Mouse (Mus musculus): ENCODE measurements around the gene Limch1.

Limch1 gene

GRCm38 (mm10) chr5:66784624-66785361, 39.2 kb downstream of the Limch1 start:
- DNase-seq (ENCODE audit: low spot score in 2 of 2), result no peak

DNA sequence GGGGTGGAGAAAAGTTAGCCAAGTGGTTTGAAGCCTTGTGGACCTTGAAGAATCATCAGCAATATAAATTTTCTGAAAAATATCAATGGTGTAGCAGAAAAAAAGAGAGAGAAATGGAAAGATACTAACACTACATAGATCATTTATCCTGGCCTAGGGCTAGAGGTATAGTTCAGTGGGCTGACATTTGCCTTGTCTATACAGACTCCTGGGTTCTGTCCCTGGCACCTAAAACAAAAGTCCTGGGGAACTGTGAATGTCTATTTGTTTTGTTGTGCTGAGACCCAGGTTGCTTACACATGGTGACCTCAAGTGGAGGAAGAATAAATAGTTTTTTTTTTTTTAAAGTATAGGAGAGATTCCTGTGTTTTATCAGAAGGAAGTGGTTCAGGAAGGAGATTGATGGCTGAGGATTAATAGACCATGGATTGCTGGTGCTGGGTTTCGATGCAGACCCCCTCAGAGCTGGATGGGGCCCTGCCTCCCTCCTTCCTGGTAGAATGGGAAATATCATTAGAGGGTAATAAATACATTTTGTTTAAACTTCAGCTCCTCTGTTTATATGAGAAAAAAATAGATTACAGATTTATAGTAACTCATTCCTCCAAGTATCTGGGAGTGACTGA, 40.5 kb downstream of the Limch1 start:
- DNase-seq (ENCODE audit: low spot score in 2 of 2), result no peak

DNA sequence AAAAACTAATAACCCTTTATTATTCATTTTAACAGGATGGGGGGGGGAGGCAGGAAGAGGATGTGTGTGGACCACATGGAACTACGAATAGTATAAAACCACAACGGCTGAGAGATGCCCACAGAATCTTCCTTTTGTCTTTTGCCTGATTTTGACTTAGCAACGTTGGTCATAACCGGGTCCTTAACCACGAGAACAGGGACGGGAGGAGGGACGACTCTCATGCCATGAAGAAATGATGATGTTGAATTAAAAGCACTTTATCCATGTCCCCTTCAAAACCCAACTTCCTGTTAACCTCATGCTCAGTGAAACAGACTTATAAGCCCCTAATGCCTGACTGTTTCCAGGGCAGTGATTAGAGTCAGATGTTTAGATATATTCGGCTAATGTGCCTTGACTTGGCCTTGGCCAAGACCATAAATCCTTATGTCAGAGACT, 41.0 kb downstream of the Limch1 start:
- DNase-seq (ENCODE audit: low spot score in 2 of 2), result no peak

DNA sequence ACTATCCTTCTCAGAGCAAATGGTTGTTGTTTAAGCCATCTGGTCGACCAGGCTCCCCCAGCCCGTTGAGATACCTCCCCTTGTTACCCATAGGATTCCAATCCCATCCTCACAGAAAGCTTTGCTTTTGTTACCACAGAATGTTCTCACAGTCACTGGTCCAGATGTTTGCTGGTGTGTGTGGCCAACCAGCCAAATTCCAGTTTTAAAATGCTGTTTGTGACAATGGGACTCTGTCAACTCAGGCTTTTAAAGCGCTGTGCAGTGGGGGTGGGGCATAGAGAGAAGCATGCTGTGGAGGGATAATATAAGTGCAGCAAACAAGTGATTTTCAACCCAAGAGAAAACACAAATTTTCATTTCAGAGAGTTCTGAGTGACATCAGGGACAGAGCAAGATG, 43.4 kb downstream of the Limch1 start:
- DNase-seq (ENCODE audit: low spot score in 2 of 2), result no peak

DNA sequence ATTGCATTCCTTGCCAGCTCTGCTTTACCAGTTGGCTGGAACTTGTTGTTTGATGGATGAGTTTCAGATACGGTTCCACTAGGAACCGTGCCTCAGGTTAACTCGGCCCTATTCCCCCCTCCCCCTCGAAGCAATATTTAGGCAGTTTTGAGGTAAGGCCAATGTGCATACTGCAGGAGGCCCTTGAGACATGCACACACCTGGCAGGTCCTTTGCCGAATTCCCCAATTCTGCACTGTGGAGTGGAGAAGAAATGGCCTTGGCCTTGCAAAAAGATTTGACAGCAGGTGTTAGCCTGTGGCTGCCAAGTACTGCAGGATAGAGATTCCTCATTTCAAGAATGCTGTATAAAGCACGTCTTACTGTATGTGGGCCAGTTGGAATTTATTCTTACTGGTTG, 45.5 kb downstream of the Limch1 start:
- DNase-seq (ENCODE audit: low spot score in 2 of 2), result no peak

GRCm38 (mm10) chr5:66793251-66793650, 47.6 kb downstream of the Limch1 start:
- DNase-seq (ENCODE audit: low spot score in 2 of 2), result no peak

- no peak for DNase-seq (ENCODE audit: low spot score in 2 of 2)
These were observed 51.7 kb downstream of the Limch1 start for GRCm38 (mm10) chr5:66797326-66797725.

DNA sequence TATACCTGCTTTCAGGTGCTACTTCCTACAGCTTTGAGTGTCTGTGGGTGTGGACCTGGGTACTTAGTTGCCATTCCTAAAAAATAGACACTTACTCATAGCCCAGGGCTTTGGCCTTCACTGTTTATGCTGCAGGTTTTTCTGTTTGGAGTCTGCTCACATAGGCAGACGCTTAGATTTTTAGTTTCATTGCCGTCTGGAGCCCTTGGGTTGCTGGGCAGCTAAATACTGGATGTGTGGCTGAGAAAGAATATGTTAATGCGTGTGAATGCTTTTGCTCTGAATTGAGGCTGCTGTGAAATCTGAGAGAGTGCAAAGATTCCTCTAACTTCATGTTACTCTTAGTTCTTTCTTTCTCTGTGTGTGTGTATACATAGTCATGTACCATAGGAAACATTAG, 52.5 kb downstream of the Limch1 start:
- no peak for DNase-seq (ENCODE audit: low spot score in 2 of 2)

- no peak for DNase-seq (ENCODE audit: low spot score in 2 of 2)
These were observed 53.0 kb downstream of the Limch1 start for GRCm38 (mm10) chr5:66798591-66799003.

- DNase-seq (ENCODE audit: low spot score in 2 of 2), result no peak
These were observed 54.6 kb downstream of the Limch1 start for GRCm38 (mm10) chr5:66800243-66800642.

- DNase-seq (ENCODE audit: low spot score in 2 of 2), result no peak
These were observed 55.4 kb downstream of the Limch1 start for GRCm38 (mm10) chr5:66800977-66801376.

GRCm38 (mm10) chr5:66802196-66802595, 56.6 kb downstream of the Limch1 start:
- no peak for DNase-seq (ENCODE audit: low spot score in 2 of 2)

DNA sequence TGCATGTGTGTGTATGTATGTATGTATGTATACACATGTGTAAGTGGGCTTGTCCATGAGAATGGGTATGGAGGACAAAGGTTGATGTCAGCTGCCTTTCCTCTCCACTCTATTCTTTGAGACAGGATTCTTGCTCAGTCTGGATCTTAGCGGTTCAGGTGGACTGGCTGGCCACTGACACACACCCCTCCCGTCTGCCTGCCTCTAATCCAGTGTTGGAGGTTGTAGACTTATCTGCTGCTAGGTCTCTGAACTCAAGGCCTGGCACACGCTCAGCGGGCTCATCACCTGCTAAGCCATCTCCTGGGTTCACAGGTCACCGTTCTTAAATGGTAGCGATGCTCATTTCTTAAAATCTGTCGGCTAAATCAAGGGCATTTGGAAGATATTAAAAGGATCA, 60.7 kb downstream of the Limch1 start:
- no peak for DNase-seq (ENCODE audit: low spot score in 2 of 2)

- no peak for DNase-seq (ENCODE audit: low spot score in 2 of 2)
These were observed 62.1 kb downstream of the Limch1 start for GRCm38 (mm10) chr5:66807737-66808136.

- no peak for DNase-seq (ENCODE audit: low spot score in 2 of 2)
These were observed 63.5 kb downstream of the Limch1 start for GRCm38 (mm10) chr5:66809016-66809570.

GRCm38 (mm10) chr5:66810396-66810795, 64.8 kb downstream of the Limch1 start:
- no peak for DNase-seq (ENCODE audit: low spot score in 2 of 2)

- no peak for DNase-seq (ENCODE audit: low spot score in 2 of 2)
These were observed 69.0 kb downstream of the Limch1 start for GRCm38 (mm10) chr5:66814674-66815073.

DNA sequence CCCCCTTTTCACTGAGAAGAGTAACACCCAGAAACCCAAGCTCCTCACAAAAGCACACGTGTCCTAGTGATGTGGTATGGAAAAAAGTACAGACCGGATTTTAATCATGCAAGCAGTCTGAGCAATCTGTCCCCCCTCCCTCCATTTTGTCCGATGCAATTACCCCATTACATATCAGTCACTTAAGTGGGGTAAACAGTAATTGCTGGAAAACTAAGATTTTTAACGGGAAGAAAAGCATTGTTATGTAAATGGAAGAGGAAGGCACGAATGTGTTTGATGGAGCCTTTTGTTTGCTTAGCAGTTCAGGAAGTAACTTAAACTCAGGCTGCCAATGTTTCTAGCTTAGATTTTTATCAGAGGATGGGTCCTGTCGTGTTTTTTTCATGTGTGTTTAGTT, 70.2 kb downstream of the Limch1 start:
- no peak for DNase-seq (ENCODE audit: low spot score in 2 of 2)

- no peak for DNase-seq (ENCODE audit: low spot score in 2 of 2)
These were observed 71.1 kb downstream of the Limch1 start for GRCm38 (mm10) chr5:66816751-66817150.

DNA sequence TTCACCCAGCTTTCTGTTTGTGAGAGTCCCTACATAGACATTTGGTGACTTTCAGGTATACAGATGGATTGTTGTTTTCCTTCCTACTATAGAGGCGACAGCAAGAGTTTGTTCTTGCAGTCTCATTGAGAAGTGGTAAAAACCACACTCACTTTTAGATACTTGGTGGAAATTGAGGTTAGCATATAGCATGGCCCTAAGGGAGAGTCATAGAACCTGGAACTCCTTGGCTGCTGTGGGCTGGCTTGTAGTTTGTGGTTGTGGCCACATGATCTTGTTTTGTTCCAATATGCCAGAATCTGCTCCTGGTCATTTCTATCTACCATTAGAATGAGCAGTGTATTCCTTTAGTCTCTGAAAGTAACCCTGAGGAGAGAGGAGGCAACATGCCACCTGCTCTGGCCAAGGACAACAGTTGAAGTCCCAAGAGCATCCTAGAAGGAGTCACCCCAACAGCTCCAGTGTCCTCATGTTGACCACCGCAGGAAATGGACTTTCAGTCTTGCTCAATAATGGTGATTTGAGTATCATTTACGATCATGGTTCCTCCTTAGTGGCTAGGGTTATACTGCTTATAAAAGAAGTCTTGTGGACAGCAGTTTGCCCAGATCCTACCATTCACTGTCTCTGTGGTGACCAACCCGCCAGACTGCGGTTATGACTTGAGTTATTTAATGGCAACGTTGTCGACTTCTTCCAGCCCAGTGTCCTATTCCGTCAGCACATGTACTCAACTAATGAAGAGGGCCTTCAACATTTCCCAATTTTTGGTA, 71.7 kb downstream of the Limch1 start:
- DNase-seq (ENCODE audit: low spot score in 2 of 2), result no peak

GRCm38 (mm10) chr5:66822500-66823205, 77.0 kb downstream of the Limch1 start:
- DNase-seq (ENCODE audit: low spot score in 2 of 2), result no peak

DNA sequence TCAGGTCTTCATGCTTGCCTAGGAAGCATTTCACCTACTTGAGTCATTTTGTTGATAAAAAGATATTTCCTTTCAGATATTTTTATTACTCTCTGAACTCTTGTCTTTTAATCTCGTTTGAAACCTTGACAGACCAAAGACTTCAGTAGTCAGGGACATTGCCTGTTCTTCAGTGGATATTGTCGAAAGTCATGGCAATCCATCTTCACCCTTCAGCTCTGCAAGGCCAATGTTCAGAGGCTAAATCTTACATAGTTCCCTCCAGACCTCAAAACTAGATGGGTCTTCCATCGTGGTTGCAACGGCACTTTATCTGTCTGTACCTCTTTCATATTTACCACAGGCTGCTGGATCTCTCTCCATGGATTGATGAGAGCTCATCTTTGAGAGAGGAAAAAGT, 80.0 kb downstream of the Limch1 start:
- DNase-seq (ENCODE audit: low spot score in 2 of 2), result no peak
